Mouse (Mus musculus) testis, adult 2 months (tissue): ENCODE data around the gene Mipol1.

ENCODE experiments used
- CTCF ChIP-seq: fragments of 200-500 bp; IDR thresholded peaks from 2 replicates; pipeline ENCODE4 v1.5.1; 2012; ENCODE audit warnings: low read depth, mild to moderate bottlenecking, inconsistent platforms, low read length, moderate library complexity; ENCODE audit not compliant: control insufficient read depth, insufficient read depth, insufficient replicate concordance
- POLR2A ChIP-seq: fragments of 200-500 bp; IDR thresholded peaks from 2 replicates; pipeline ENCODE4 v1.6.1; 2012; ENCODE audit warnings: low read depth, mild to moderate bottlenecking, inconsistent platforms, low read length, moderate library complexity; ENCODE audit not compliant: control insufficient read depth

DNA sequence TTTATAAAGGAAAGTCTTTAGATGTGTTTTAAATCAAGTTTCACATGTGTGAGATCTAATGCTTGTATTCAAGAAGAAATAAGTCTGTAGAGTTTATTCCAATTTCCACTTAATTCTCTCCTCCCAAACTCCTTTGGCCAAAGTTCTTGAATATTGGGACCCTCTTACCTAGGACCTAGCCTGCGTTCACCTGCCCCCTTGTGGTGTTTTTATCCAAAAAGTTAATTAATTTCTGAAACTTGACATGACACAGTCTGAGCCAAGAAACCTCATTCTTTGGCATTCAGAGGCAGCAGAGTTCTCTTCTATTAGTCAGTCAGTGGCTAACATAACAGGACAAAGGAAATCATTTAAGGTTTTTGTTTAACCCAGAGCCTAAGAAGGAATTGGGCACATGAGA, 284.3 kb downstream of the Mipol1 start:
- no peak for TF ChIP-seq CTCF
- no peak for TF ChIP-seq POLR2A
